Mouse (Mus musculus) ovary, adult 18-20 months (tissue): ENCODE data around the gene Sppl3.

ENCODE experiments used
- DNase-seq: peaks from one replicate; pipeline ENCODE4 v3.0.0; 2022; ENCODE audit warnings: low spot score, mixed read lengths

The Sppl3 gene

DNA sequence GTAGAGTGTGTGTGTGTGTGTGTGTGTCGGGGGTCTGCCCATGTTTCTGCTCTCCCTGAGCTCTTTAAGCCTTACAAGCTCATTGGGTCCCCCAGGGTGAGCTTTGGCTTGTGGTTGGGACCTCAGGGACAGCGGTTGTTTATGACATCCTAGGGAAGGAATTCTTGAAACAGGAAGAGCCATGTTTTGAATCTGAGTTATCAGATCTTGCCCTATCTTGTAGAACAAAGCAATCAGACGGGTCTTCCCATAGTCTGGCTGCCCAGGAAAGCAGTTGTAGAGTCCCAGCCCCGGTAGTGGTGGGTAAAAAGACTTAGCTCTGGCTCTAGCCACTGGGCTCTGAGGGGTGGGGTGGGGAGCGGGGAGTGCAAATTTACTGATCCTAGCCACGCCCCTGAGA is 13.6 kb upstream of the Sppl3 start:
- no peak for DNase-seq

DNA sequence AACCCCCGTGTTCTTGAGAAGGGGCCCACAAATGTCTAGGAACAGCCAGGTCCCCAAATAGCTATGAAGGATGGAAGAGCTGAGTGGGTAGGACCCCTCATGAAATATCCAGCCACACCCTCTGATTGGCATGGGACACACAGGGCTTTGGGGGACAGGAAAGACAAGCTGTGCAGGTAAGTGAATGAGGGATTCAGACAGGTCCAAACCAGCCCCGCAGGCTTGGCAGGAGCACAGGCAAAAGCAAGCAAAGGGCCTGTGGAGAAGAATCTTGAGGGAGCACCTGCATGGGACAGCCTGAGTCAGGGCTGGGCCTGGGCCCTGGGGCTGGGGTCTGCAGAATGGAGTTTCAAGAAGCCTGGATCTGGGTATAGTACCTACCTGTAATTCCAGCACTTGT is 10.4 kb upstream of the Sppl3 start:
- no peak for DNase-seq

DNA sequence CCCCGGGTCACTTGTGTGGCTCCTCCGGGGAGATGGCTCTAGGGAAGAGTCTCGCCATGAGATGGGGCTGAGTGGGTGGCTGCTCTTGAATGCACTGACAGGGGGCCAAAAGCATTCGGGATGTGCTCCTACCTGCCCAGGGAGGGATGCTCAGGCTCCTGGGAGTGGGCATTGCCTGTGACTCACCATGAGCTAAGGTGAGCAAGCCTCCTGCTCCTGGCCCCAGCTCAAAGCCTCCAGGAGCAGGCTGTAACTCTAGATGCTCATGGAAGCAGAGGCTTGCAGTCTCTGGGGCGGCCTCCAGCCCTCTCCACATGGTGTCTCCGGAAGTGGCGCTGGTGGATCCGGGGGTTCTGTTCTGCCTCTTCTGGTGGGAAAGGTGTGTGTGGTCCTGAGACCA is 9.5 kb upstream of the Sppl3 start:
- no peak for DNase-seq

DNA sequence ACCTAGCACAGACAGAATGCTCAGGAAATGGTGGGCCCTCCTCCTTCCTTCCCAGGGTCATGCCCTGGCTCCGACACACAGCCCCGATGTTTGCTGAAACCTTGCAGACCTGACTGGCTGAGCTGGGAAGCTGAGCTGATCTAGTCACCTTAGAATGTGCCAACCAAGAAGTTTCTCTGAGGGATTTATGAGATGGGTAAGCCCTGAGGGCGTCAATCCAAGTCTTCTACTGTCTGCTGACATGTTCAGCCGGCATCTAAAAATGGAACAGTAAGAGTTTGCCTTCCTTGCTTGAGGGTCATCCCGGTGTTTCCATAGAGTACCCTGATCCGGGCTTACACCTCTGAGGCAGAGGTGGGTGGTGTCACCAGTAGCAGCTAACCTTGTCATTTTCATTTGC is 8.2 kb upstream of the Sppl3 start:
- no peak for DNase-seq

DNA sequence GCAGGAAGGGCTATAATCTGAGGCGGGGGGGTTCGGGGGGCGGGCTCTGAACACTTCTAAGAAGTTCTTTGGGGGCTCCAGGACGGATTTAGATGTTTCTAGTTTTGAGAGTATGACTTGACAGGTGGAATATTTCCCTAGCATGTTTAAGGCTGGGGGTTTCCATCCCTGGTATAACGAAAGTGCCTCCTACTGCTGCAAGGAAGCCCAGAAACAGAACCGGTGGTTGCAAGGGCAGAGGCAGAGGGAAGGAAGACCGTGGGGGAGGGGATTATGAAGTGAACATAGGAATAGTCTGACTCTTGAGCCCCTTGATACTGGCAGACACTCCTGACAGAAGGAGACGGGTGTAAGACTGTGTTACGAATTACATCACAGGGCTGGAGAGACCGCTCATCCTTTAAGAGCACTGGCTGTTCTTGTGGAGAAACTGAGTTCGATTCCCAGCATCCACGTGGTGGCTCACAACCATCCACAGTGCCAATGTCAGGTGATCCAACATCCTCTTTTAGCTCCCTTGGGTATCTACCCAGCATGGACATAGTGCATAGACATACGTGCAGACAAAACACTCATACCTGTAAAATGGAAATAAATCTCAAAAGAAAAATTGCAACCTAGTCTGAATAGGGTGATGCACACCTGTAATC is 7.6 kb upstream of the Sppl3 start:
- DNase-seq: no peak

DNA sequence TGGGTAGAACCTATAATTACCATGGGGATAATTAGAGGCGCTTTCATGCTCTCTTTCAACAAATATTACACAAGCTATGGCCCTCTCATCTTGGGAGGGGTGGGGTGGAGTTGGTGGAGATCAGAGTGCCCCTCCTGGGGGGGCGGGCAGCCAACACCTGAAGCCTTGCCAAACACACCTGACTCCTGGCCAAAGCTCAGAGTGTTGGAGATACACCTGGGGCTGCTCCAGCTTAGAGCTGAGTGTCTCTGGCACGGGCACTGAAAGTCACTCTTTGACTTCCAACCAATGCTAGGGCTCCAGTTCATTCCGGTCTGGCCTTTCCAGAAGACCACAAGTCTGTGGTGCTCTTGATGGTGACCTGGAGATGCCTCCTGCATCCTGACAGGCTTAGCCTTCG is 3.2 kb upstream of the Sppl3 start:
- DNase-seq: no peak

DNA sequence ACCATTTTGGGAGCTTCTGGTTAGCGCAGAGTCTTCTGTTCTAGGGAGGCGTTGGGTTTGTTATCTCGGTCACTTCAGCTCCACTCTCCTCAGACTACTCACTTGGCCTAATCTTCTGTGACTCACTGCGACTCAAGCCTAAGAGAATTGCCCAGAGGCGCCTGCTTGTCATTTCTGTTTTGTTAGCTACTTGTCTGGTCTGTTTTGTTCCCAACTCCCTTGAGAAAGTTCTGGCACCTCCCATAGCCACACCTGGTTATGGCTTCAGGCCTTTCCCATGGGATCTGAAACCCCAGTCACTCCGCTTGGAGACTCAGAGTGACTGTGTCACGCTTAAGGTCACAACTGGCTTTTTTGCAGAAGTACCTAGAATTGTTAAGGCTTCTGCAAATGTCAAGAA is 2.6 kb upstream of the Sppl3 start:
- no peak for DNase-seq

DNA sequence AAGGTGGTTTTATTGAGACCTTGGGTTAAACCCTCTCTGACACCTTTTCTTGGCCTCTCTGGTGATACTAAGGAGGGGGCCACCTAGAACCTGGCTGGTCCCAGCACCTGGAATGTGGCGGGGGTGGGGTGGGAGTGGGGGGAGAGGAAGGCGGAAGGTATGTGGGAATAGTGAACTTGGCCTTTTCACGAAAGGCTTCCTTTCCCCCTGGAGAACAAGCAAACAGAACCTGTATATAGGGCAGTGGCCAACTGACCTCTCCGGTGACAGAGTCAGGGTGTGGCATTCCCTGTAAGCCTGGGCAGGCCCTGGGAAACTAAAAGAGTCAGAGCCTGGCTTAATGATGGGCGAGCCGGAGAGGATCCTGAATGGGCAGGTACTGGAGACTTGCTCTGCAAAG is 1.8 kb upstream of the Sppl3 start:
- DNase-seq: no peak

DNA sequence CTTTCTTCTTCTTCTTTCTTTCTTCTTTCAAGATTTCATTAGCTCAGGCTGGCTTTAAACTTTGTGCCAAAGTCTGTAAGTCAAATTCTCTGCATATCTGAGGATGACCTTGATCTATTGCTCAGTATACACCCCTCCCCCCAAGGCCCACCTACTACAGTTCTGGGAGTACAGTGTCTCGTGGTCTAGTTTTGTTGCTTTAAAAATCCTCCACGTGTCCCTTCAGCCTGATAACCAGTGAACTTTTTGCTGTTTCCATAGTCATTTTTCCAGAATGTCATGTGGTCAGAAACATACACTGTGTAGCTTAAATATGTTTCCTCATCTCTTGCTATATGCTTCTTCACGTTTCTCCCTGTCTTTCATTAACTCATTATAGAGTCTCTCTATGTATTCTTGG is 976 bp upstream of the Sppl3 start:
- DNase-seq: peak; percentile 35

DNA sequence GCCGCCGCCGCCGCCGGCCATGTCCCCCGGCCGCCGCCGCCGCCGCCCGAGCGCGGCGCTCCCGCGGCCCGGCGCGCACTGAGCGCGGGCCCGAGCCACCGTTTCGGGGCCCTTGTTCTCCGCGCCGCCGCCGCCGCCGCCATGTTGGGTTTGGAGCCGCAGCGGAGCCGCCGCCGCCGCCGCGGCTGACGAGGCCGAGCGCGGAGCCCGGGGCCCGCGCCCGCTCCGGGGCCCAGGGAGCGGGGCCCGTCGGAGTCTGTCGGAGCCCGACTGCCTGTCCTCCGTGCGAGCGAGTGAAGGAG is 231 bp downstream of the Sppl3 start:
- no peak for DNase-seq

DNA sequence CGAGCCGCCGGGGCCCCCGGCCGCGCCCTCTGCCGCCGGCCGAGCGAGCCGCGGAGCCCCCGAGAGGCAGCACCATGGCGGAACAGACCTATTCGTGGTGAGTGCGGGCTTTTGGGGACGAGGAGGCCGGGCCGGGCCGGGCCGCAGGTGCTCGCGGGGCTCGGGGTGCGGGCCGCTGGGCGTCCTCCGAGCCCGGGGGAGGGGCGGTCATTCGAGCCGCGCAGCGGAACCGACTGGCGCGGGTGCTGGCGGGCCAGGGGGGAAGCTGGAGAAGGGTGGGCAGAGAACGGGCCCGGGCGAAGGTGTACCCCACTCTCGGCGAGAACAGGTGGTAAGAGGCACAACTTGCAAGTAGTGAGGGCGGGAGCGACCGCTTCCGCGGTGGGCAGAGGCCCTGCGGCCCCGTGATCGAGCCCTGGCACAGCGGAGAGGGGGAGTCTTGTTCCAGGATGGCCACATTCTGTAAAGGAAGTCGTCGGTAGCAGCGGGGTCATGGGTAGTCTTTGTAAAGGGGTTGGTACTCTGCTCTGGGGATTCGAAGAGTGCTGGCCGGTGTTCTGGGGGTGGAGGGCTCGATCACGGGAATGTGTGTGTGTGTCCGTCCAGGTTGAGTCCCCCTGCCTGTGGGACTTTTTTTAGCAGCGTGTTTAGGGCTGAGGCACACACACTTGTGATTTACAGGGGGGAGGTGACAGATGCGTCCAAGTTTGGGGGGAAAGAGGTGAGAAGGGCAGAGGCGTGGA is 753 bp downstream of the Sppl3 start:
- DNase-seq: peak; percentile 25

DNA sequence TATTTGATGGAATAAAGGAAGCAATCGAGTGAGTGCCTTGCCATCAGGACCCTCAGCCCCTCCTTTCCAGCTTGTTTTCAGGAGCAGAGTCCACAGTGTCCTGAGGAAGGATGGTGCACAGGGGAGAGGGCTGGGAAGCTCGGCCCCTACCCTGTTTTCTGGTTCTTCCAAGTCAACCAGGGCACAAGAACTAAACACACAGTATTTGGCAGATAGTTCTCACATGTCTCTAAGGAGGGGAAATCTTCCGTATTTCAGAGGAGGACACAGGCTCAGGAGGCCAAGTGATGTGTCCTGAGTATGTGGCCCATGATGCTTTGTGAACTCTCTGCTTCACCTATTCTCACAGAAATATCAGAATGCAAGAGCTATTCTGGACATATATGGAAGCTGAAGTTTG is 2.5 kb downstream of the Sppl3 start:
- no peak for DNase-seq

DNA sequence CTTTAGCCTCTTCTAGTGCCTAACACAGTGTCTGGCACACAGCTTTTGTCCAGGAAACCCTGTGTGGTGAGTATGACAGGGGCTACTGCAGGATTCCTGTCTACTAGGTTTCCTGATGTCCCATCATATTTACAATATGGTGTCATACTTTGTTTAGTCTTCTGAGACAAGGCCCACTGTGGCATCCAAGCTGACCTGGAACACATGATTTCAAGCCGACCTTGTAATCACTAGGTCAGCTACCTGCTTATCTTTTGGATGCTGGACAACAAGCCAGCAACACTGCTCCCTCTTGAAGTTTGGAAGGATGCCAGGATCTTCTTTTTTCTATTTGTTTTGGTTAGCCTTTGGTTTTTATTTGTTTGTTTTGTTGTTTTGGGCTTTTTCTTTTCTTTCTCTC is 3.6 kb downstream of the Sppl3 start:
- DNase-seq: peak; percentile 40

DNA sequence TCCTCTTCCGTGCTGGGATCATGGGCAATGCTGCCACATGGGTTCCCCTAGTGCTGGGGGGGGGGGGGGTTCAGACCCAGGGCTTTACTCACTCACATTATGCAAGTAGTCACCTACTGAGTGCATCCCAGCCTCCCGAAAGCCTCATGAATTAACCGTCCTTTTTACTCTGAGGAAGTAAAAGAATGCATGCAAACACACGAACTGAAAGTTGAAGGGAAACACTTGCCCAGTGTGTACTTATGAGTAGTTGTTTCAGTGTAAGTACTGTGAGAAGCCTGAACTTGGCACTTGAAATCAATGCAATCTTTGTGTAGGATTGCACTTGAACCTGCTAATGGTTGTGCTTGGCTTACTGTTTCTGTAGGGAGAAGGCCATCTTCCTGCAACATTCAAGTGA is 4.2 kb downstream of the Sppl3 start:
- no peak for DNase-seq

DNA sequence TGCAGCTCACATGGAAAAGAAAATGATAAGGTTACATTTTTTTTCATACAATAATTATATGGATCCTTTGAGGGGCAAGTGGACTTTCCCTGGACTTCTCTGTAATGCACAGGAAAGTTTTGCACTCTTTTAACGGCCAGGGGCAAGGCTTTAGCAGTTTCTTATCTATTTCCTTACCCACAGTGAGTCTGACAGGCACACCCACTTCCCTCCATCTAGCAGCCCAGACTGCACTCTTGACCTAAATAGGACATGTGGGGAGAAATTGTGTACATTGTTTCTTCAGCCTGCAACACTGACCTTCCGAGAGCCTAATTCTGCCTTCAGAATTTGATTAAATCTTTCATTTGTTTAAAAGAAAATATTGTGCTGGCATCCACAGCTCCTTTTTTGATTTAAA is 7.3 kb downstream of the Sppl3 start:
- DNase-seq: no peak

DNA sequence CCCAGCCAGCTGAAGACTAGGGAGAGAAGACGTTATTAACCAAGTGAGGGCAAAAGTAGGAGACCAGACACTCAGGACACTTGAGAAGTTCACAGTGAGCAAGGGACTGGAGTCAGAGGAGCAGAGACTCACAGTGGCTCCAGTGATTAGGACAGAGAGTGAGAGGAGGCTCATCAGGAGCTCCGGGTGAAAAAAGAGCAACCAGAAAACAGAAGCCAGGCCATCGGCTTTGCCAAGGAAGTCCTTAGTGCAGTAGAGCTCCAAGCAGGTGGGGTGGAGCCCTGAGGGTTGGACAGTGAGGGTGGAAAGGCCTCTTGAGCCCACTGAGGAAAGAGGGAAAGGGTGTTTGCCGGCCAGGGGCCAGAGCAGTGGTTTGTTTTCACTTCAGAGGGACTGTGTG is 7.9 kb downstream of the Sppl3 start:
- DNase-seq: no peak

DNA sequence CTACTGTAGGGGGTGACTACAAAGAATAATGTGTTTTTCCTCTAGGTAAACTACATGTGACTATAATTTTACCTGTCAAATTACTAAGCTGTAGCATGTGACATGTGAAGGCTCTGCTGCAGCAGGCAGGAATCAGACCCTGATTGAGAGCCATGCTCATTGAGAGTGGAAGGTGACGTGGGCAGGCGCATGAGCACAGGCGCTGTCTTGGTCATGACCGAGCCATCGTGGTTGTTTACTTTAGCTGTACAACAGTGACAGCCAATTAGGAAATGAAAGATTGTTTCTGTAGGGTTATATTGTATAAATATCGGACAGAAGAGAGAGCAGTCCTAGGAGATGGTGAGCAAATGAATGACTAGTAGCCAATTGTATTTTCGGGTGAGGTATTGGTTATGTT is 11.1 kb downstream of the Sppl3 start:
- no peak for DNase-seq

DNA sequence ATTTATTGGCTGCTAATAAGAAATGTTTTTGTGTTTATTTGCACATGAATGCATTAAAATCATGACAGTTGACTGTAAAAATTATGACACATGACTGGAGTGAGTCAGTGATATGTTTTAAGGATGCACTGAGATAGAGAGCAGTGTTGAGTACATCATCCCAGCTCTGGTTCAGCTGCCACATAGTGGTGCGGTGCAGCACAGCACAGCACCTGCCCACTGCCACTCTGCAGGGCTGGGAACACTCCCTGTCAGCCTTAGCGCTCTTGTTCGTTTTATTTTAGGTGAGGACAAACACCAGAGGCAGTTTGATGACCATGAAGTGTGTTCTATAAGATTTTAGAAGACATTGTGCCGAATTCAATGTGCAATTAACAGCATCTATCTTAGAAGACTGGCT is 15.2 kb downstream of the Sppl3 start:
- DNase-seq: no peak

DNA sequence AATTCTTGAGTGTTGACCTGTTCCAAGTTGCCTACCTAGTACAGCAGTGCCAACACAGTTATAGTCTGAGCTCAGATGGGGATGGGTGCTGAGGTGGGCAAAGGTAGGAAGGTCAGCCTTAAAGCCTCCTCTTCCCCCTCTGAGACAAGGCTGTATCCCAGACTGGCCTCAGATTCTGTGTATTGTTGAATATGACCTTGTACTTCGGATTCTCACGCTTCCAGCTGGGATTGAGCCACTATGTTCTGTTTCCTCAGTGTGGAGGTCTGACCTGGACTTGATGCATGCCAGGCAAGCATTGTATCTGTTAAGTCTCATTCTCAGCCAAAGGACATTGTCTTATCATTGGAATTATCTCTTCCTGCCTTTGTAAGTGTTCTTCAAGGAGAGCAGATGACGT is 16.2 kb downstream of the Sppl3 start:
- no peak for DNase-seq

DNA sequence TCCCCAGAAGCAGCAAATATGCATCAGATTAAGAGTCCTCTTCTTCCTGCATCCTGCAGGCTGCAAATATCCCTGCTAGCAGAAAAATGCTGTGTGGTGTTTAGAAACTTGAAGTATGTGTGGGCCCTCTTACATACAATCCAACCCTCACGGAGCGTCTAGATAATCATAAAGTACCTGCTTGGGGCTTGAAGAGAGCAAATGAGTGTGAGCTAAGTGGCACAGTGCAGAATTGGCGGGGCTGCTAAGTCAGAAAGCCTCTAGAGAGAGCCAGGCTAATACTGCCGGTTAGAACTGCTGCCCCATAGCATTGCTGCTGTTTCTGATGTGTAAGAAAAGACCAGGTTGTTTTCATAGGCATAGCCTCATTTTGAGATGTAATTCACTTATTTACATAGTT is 18.0 kb downstream of the Sppl3 start:
- no peak for DNase-seq

DNA sequence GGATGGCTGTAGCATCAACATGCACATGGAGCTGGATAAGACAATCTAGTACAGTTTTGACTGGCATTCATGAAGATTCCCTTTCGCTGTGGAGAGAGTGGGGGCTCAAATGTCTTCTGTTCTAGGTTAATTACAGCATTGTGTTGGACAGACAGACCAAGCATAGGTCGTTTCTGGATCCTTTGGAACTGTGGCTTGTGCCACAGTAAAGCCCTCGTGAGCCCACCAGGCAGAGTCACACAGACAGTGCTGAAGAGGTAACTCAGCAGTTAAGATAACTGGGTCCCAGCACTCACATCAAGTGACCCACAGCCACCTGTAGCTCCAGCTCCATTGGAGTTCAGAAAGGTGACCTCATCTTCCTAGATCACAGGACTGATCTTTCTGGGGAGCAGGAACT is 18.6 kb downstream of the Sppl3 start:
- DNase-seq: no peak

DNA sequence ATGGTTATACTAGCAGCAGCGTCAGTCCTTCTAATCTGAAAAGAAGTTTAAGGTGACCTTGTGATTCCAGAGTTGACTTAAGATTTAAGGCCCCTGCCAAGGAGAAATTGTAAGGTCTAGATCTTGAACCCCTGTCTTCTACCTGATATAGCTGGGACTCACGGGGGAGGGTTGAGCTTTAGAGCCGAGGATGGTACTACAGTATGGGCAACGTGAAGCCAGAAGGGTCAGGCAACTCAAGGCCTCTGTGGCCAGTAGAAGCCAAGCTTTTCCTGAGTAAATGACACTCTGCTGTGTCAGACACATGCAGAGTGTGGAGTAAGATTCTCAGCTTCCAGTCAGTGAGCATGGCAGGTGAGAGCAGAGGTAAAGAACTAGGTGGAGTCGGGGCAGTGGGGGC is 20.6 kb downstream of the Sppl3 start:
- DNase-seq: no peak

DNA sequence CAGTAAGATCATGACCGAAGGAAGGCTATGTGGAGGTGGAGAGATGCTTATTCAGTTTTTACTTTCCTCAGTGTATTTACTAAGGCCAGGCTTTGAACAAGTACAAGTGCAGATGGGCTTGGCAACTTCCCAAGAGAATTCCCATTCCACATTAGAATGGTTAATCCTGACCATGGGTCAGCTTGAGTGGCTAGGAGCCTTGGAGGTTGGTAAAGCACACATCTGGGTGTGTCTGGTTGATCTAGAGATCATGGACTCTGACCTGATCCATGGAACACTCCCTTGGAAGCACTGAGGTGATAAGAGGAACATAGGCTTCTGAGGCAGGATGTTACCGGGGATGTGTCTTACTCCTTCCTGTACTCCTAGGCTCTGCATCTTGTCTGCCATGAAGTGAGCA is 21.7 kb downstream of the Sppl3 start:
- DNase-seq: no peak

DNA sequence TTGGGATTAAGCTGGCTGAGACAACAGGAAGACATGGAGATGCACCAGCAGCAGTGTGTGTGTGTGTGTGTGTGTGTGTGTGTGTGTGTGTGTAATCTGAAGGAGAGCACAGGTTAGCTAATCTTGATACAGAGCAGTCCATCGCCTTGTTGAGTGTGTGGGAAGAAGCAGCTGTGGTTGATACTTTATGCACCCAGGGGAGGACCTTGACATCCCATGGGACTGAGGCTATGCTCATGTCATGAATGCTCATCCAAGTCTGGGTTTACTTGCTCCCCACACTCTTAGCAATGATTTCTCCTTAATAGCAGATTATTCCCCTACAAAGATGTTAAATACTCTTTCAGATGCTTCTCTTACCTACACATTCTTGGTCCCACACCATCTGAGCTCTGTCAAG is 24.3 kb downstream of the Sppl3 start:
- no peak for DNase-seq

DNA sequence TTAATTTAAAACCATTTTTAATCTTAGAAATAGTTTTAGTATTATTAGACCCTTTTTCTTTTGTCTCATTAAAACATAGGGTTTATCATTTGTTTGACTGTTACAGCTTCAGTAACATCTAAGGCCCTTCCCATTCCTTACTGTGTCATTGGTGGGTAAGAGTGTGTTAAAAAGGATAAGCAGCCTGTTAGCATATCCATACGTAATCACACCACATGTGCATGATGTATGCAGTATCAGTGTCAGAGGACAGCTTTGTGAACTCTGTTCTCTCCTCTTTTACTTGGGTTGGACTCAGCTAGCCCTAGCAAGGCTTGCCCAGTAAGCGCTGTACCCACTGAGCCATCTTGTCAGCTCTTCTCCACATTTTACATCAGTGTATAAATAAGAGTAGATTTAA is 26.2 kb downstream of the Sppl3 start:
- DNase-seq: no peak
